Mouse (Mus musculus) lung, postnatal 36 days (tissue): ENCODE data around the gene Grap2.

Source experiments
- DNase-seq: peaks from one replicate; pipeline ENCODE4 v3.0.0; 2022; ENCODE audit warnings: mixed read lengths

Gene Grap2

GRCm38 (mm10) chr15:80572291-80572690 lies at the start of gene Grap2:
TSS of gene Grap2 (plus strand) at chr15:80572594.
- DNase-seq: peak; percentile 73

GRCm38 (mm10) chr15:80529955-80530869 lies 42.2 kb upstream of the Grap2 start:
- DNase-seq: no peak

GRCm38 (mm10) chr15:80531026-80531425 lies 41.4 kb upstream of the Grap2 start:
- DNase-seq: no peak

GRCm38 (mm10) chr15:80532281-80533072 lies 39.9 kb upstream of the Grap2 start:
- no peak for DNase-seq

- no peak for DNase-seq
Measured at GRCm38 (mm10) chr15:80533274-80533673, 39.1 kb upstream of the Grap2 start.

GRCm38 (mm10) chr15:80536051-80536450 lies 36.3 kb upstream of the Grap2 start:
- DNase-seq: no peak

- DNase-seq: no peak
Measured at GRCm38 (mm10) chr15:80538075-80538474, 34.3 kb upstream of the Grap2 start.

GRCm38 (mm10) chr15:80538671-80539340 lies 33.6 kb upstream of the Grap2 start:
- DNase-seq: no peak

GRCm38 (mm10) chr15:80544115-80544514 lies 28.3 kb upstream of the Grap2 start:
- no peak for DNase-seq

- DNase-seq: no peak
Measured at GRCm38 (mm10) chr15:80545430-80545829, 27.0 kb upstream of the Grap2 start.

- DNase-seq: no peak
Measured at GRCm38 (mm10) chr15:80554860-80555822, 17.3 kb upstream of the Grap2 start.

GRCm38 (mm10) chr15:80556021-80556420 lies 16.4 kb upstream of the Grap2 start:
- DNase-seq: no peak

GRCm38 (mm10) chr15:80557745-80558144 lies 14.6 kb upstream of the Grap2 start:
- no peak for DNase-seq

- DNase-seq: no peak
Measured at GRCm38 (mm10) chr15:80559534-80559933, 12.9 kb upstream of the Grap2 start.

- DNase-seq: no peak
Measured at GRCm38 (mm10) chr15:80559978-80560377, 12.4 kb upstream of the Grap2 start.

- DNase-seq: peak; percentile 42
Measured at GRCm38 (mm10) chr15:80560646-80561580, 11.5 kb upstream of the Grap2 start.

- DNase-seq: no peak
Measured at GRCm38 (mm10) chr15:80562446-80562845, 9.9 kb upstream of the Grap2 start.

- DNase-seq: no peak
Measured at GRCm38 (mm10) chr15:80563634-80564208, 8.7 kb upstream of the Grap2 start.

GRCm38 (mm10) chr15:80565106-80565665 lies 7.2 kb upstream of the Grap2 start, which contains the start of gene Enthd1:
TSS of gene Enthd1 (minus strand) at chr15:80565156.
- DNase-seq: no peak

GRCm38 (mm10) chr15:80566696-80567095 lies 5.7 kb upstream of the Grap2 start:
- no peak for DNase-seq
